Mouse (Mus musculus): ENCODE data around the gene Ppp1ca. TPM values are rescaled to one million over a fixed set of nuclear protein-coding genes. Genes with fewer than 3 reads are reported as not detected.

Gene Ppp1ca
- polyA plus RNA-seq, 1 experiment from 2014 or later = 866 TPM

GRCm38 (mm10) chr19:4218293-4218692 is 26.4 kb downstream of the Ppp1ca start:
- ATAC-seq (replicated peaks; ENCODE audit: extremely low read depth, insufficient read depth, low FRiP score) = no peak
- Histone ChIP-seq H3K36me3 (ENCODE audit: control insufficient read depth, insufficient read depth) (no peaks in the 10 kb centered on the region), H3K4me1 (ENCODE audit: control insufficient read depth, insufficient read depth, low read length) (peaks cover 30% of the 10 kb centered on the region), H3K27ac (ENCODE audit: low read length) (no peak overlapping the region), H3K4me3 (ENCODE audit: low read length) (no peak overlapping the region), H3K9ac (ENCODE audit: low read length) (no peak overlapping the region), H3K27me3 (ENCODE audit: control insufficient read depth, insufficient read depth, low read length) (peaks cover 23% of the 10 kb centered on the region), H3K4me2 (ENCODE audit: low read depth, low read length) (no peak overlapping the region), H3K9me3 (replicated peaks; ENCODE audit: control insufficient read depth, low read length) (no peaks in the 10 kb centered on the region)
- 77% methylated on average over 11 of the region's 11 CpGs for WGBS

GRCm38 (mm10) chr19:4218784-4219183 is 26.9 kb downstream of the Ppp1ca start:
- no peak overlapping the region for H3K9ac ChIP-seq (ENCODE audit: low read length)
- no peak for ATAC-seq (replicated peaks; ENCODE audit: extremely low read depth, insufficient read depth, low FRiP score)
- H3K36me3 ChIP-seq (ENCODE audit: control insufficient read depth, insufficient read depth) = no peaks in the 10 kb centered on the region
- 76% methylated on average over 1 of the region's 1 CpGs for WGBS
- no peak overlapping the region for H3K4me3 ChIP-seq (ENCODE audit: low read length)
- H3K9me3 ChIP-seq (replicated peaks; ENCODE audit: control insufficient read depth, low read length) = no peaks in the 10 kb centered on the region
- H3K27me3 ChIP-seq (ENCODE audit: control insufficient read depth, insufficient read depth, low read length) = peaks cover 20% of the 10 kb centered on the region
- H3K27ac ChIP-seq (ENCODE audit: low read length) = no peak overlapping the region
- no peak overlapping the region for H3K4me2 ChIP-seq (ENCODE audit: low read depth, low read length)
- peaks cover 25% of the 10 kb centered on the region for H3K4me1 ChIP-seq (ENCODE audit: control insufficient read depth, insufficient read depth, low read length)

- WGBS = 74% methylated on average over 6 of the region's 6 CpGs
- Histone ChIP-seq H3K27ac (ENCODE audit: low read length) (no peak overlapping the region), H3K4me1 (ENCODE audit: control insufficient read depth, insufficient read depth, low read length) (peaks cover 22% of the 10 kb centered on the region), H3K9me3 (replicated peaks; ENCODE audit: control insufficient read depth, low read length) (no peaks in the 10 kb centered on the region), H3K4me2 (ENCODE audit: low read depth, low read length) (no peak overlapping the region), H3K9ac (ENCODE audit: low read length) (no peak overlapping the region), H3K27me3 (ENCODE audit: control insufficient read depth, insufficient read depth, low read length) (peaks cover 17% of the 10 kb centered on the region), H3K4me3 (ENCODE audit: low read length) (no peak overlapping the region), H3K36me3 (ENCODE audit: control insufficient read depth, insufficient read depth) (no peaks in the 10 kb centered on the region)
- ATAC-seq (replicated peaks; ENCODE audit: extremely low read depth, insufficient read depth, low FRiP score) = no peak
These were observed 28.1 kb downstream of the Ppp1ca start for GRCm38 (mm10) chr19:4219943-4220342.

DNA sequence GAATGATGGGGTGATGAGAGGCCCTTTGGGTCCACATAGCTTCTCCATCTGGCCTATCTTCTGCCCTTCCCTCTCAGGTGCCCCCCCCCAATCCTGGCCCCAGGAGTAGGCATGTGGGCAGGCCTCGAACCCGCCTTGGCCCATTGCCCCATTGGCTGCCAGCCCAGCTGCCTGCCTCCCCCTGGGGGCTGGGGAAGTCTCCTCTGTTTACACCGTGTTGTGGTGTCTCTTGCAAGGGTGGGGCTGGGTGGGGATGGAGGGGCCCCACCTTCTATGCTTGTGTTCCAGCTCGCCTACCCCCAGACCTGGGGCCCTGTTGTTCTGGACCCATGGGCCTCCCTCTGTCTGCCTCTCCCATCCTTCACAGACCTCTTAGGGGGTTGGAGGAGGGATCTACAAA is 28.6 kb downstream of the Ppp1ca start:
- peaks cover 20% of the 10 kb centered on the region for H3K4me1 ChIP-seq (ENCODE audit: control insufficient read depth, insufficient read depth, low read length)

GRCm38 (mm10) chr19:4220957-4221743 is 29.3 kb downstream of the Ppp1ca start:
- Histone ChIP-seq H3K4me2 (ENCODE audit: low read depth, low read length) (peak overlapping the region; percentile 28; the same call in 1 of the 2 replicates), H3K36me3 (ENCODE audit: control insufficient read depth, insufficient read depth) (no peaks in the 10 kb centered on the region), H3K4me1 (ENCODE audit: control insufficient read depth, insufficient read depth, low read length) (peaks cover 17% of the 10 kb centered on the region), H3K27me3 (ENCODE audit: control insufficient read depth, insufficient read depth, low read length) (peaks cover 12% of the 10 kb centered on the region), H3K4me3 (ENCODE audit: low read length) (no peak overlapping the region), H3K27ac (ENCODE audit: low read length) (peak overlapping the region; percentile 62), H3K9ac (ENCODE audit: low read length) (peak overlapping the region; percentile 32; the same call in 1 of the 2 replicates), H3K9me3 (replicated peaks; ENCODE audit: control insufficient read depth, low read length) (no peaks in the 10 kb centered on the region)
- ATAC-seq (replicated peaks; ENCODE audit: extremely low read depth, insufficient read depth, low FRiP score) = no peak
- WGBS = 31% methylated on average over 13 of the region's 14 CpGs

More for the DNA sequence above, 28.6 kb downstream of the Ppp1ca start:
- no peaks in the 10 kb centered on the region for H3K36me3 ChIP-seq (ENCODE audit: control insufficient read depth, insufficient read depth)
- no peak overlapping the region for H3K4me2 ChIP-seq (ENCODE audit: low read depth, low read length)
- no peak overlapping the region for H3K9ac ChIP-seq (ENCODE audit: low read length)
- H3K4me3 ChIP-seq (ENCODE audit: low read length) = no peak overlapping the region
- H3K27me3 ChIP-seq (ENCODE audit: control insufficient read depth, insufficient read depth, low read length) = peaks cover 14% of the 10 kb centered on the region
- 41% methylated on average over 4 of the region's 4 CpGs for WGBS
- peak overlapping the region; percentile 62 for H3K27ac ChIP-seq (ENCODE audit: low read length)
- no peaks in the 10 kb centered on the region for H3K9me3 ChIP-seq (replicated peaks; ENCODE audit: control insufficient read depth, low read length)
- no peak for ATAC-seq (replicated peaks; ENCODE audit: extremely low read depth, insufficient read depth, low FRiP score)

DNA sequence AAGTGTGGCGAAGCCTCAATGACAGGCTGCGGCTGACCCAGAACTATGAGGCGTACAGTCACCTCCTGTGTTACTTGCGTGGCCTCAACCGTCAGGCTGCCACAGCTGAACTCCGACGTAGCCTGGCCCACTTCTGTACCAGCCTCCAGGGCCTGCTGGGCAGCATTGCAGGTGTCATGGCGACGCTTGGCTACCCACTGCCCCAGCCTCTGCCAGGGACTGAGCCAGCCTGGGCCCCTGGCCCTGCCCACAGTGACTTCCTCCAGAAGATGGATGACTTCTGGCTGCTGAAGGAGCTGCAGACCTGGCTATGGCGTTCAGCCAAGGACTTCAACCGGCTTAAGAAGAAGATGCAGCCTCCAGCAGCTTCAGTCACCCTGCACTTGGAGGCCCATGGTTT is 30.3 kb downstream of the Ppp1ca start:
- no peak overlapping the region for H3K9ac ChIP-seq (ENCODE audit: low read length)
- WGBS = 67% methylated on average over 11 of the region's 11 CpGs
- no peak overlapping the region for H3K4me3 ChIP-seq (ENCODE audit: low read length)
- H3K27ac ChIP-seq (ENCODE audit: low read length) = no peak overlapping the region
- no peak for ATAC-seq (replicated peaks; ENCODE audit: extremely low read depth, insufficient read depth, low FRiP score)
- H3K36me3 ChIP-seq (ENCODE audit: control insufficient read depth, insufficient read depth) = no peaks in the 10 kb centered on the region
- H3K9me3 ChIP-seq (replicated peaks; ENCODE audit: control insufficient read depth, low read length) = no peaks in the 10 kb centered on the region
- H3K4me2 ChIP-seq (ENCODE audit: low read depth, low read length) = no peak overlapping the region
- peaks cover 15% of the 10 kb centered on the region for H3K4me1 ChIP-seq (ENCODE audit: control insufficient read depth, insufficient read depth, low read length)
- H3K27me3 ChIP-seq (ENCODE audit: control insufficient read depth, insufficient read depth, low read length) = peaks cover 9% of the 10 kb centered on the region; the same call in 1 of the 2 replicates

DNA sequence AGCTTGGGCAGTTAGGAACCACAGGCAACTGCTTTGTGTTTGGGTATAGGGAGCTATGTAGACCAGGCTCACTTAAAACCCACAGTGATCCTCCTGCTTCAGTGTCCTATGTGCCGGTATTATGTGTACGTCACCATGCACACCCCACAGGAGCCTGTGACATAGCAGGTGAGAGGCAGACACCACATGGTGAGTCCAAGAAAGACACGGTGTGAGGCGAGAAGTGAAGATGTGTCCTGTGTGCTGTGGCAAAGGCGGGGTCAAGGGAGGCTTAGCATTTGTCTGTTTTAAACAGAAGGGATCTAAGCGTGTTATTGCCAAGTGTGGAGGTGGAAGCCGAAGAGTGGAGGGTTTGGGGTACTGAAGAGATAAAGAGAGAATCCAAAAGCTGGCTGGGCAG is 34.9 kb downstream of the Ppp1ca start:
- no peak overlapping the region for H3K4me2 ChIP-seq (ENCODE audit: low read depth, low read length)
- 82% methylated on average over 7 of the region's 7 CpGs for WGBS
- peaks cover 5% of the 10 kb centered on the region for H3K4me1 ChIP-seq (ENCODE audit: control insufficient read depth, insufficient read depth, low read length)
- peaks cover 9% of the 10 kb centered on the region; the same call in 1 of the 2 replicates for H3K27me3 ChIP-seq (ENCODE audit: control insufficient read depth, insufficient read depth, low read length)
- no peak for ATAC-seq (replicated peaks; ENCODE audit: extremely low read depth, insufficient read depth, low FRiP score)
- no peaks in the 10 kb centered on the region for H3K9me3 ChIP-seq (replicated peaks; ENCODE audit: control insufficient read depth, low read length)
- H3K9ac ChIP-seq (ENCODE audit: low read length) = no peak overlapping the region
- no peak overlapping the region for H3K4me3 ChIP-seq (ENCODE audit: low read length)
- no peaks in the 10 kb centered on the region for H3K36me3 ChIP-seq (ENCODE audit: control insufficient read depth, insufficient read depth)
- no peak overlapping the region for H3K27ac ChIP-seq (ENCODE audit: low read length)

DNA sequence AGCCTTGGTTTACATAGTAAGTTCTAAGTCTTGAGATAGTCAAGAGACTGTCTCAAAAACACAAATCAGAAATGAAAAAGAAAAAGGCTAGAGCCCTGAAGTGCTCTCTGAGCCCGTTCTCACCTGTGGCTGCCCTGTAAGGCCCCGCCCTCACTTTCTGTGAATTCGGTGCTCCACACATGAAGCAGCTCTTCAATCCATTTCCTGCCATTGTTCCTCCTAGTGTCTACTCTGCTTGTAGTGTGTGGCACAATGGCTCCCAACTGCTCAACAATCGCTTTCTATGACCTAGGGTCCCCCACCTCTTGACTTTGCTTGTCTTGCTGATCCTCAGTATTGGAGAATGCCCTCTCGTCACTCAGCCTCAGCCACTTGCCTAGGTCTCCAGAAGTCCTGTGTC is 35.6 kb downstream of the Ppp1ca start:
- Histone ChIP-seq H3K9ac (ENCODE audit: low read length) (no peak overlapping the region), H3K27me3 (ENCODE audit: control insufficient read depth, insufficient read depth, low read length) (peaks cover 7% of the 10 kb centered on the region; the same call in 1 of the 2 replicates), H3K4me3 (ENCODE audit: low read length) (no peak overlapping the region), H3K9me3 (replicated peaks; ENCODE audit: control insufficient read depth, low read length) (no peaks in the 10 kb centered on the region), H3K27ac (ENCODE audit: low read length) (no peak overlapping the region), H3K4me2 (ENCODE audit: low read depth, low read length) (no peak overlapping the region), H3K36me3 (ENCODE audit: control insufficient read depth, insufficient read depth) (no peaks in the 10 kb centered on the region), H3K4me1 (ENCODE audit: control insufficient read depth, insufficient read depth, low read length) (peaks cover 8% of the 10 kb centered on the region)
- no peak for ATAC-seq (replicated peaks; ENCODE audit: extremely low read depth, insufficient read depth, low FRiP score)
- WGBS = 50% methylated on average over 5 of the region's 5 CpGs

- Histone ChIP-seq H3K4me1 (ENCODE audit: control insufficient read depth, insufficient read depth, low read length) (peaks cover 8% of the 10 kb centered on the region), H3K27ac (ENCODE audit: low read length) (no peak overlapping the region), H3K36me3 (ENCODE audit: control insufficient read depth, insufficient read depth) (no peaks in the 10 kb centered on the region), H3K27me3 (ENCODE audit: control insufficient read depth, insufficient read depth, low read length) (peaks cover 5% of the 10 kb centered on the region; the same call in 1 of the 2 replicates), H3K9me3 (replicated peaks; ENCODE audit: control insufficient read depth, low read length) (no peaks in the 10 kb centered on the region), H3K4me2 (ENCODE audit: low read depth, low read length) (no peak overlapping the region), H3K9ac (ENCODE audit: low read length) (no peak overlapping the region; the same call in 1 of the 2 replicates), H3K4me3 (ENCODE audit: low read length) (no peak overlapping the region)
- 12% methylated on average over 8 of the region's 8 CpGs for WGBS
- no peak for ATAC-seq (replicated peaks; ENCODE audit: extremely low read depth, insufficient read depth, low FRiP score)
These were observed 36.2 kb downstream of the Ppp1ca start for GRCm38 (mm10) chr19:4227894-4228678.
